Mouse (Mus musculus) bone marrow, adult 2 months (tissue): ENCODE results near the gene Ephb2.

Source experiments
- CTCF ChIP-seq: fragments of 200-500 bp; IDR thresholded peaks from 2 replicates; pipeline ENCODE4 v1.5.1; 2011; ENCODE audit warnings: low read length, control low read depth; ENCODE audit not compliant: control insufficient read depth, insufficient read depth
- POLR2A ChIP-seq: fragments of 200-500 bp; IDR thresholded peaks from 2 replicates; pipeline ENCODE4 v1.6.1; 2011; ENCODE audit warnings: low read depth, mild to moderate bottlenecking, control low read depth, low read length, borderline replicate concordance; ENCODE audit not compliant: control insufficient read depth

GRCm38 (mm10) chr4:136847166-136847565 is 11.4 kb upstream of the Ephb2 start:
- TF ChIP-seq POLR2A (no peak), CTCF (no peak)
